Mouse (Mus musculus) thymus, postnatal 14 days (tissue): ENCODE measurements around the gene Higd2a.

Experiments used
- DNase-seq: peaks from one replicate; pipeline ENCODE4 v3.0.0; 2021

The Higd2a gene

GRCm38 (mm10) chr13:54589996-54590951 lies at the start of gene Higd2a, which contains the start of gene Nop16:
Gene Higd2a (plus strand): TSS chr13:54590207.
Gene Nop16 (minus strand): TSS chr13:54590090.
- peak; percentile 96 for DNase-seq

GRCm38 (mm10) chr13:54548036-54548435 lies 42.0 kb upstream of the Higd2a start:
- DNase-seq: no peak

GRCm38 (mm10) chr13:54556176-54556575 lies 33.8 kb upstream of the Higd2a start:
- DNase-seq: no peak

DNA sequence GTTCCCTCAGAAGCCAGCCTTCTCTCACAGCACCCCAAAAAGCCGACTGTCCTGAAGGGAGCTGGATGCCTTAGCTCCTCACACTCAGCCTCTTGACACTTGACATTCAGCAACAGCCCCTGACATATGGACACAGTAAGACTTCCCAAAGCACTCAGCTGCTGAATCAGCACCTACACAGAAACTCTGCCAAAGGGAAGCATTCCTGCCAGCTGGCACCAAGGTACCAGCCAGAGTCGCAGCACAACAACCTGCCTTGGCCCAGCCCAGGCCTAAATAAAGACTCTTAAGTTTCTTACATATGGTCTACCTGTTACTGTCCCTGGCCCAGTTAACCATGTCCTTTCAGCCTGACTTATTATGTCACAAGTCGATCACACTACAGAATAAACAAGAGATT lies 33.2 kb upstream of the Higd2a start:
- DNase-seq: no peak

GRCm38 (mm10) chr13:54557652-54558051 lies 32.4 kb upstream of the Higd2a start:
- DNase-seq: no peak

DNA sequence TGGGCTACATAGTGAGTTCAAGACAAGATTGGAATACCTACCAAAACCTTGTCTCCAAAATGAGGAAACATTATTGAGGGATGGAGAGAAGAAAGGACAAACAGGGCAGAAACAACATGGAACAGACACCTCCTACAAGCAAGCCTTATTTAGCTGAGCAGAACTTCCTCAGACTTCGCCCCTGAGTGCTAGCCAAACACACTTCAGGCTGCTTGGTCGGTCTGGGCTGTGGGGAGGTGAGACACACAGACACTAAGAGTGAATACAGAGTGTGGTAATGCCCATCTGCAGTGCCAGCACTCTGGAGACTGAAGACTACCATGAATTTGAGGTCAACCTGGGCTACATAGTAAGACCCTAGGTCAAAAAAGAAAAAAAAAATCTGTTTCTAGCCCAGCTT lies 30.4 kb upstream of the Higd2a start:
- DNase-seq: no peak

DNA sequence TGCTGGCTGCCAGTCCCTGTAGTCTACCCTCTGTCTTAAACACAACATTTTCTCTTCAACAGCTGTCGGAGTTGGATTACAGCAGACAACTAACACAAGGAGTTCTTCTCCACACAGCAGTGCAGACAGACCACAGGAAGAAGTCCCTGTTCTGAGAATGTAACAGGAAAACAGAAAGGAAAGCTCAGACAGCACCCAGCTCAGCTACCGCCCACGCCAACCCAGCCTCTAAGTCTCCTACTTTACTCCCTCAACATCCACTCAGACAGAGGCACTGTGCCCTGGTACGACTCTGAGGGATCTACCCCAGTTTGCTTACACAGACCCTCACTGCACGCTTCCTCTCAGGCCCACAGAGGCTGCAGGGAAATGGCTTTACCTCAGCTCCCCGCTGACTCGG lies 29.4 kb upstream of the Higd2a start:
- no peak for DNase-seq

DNA sequence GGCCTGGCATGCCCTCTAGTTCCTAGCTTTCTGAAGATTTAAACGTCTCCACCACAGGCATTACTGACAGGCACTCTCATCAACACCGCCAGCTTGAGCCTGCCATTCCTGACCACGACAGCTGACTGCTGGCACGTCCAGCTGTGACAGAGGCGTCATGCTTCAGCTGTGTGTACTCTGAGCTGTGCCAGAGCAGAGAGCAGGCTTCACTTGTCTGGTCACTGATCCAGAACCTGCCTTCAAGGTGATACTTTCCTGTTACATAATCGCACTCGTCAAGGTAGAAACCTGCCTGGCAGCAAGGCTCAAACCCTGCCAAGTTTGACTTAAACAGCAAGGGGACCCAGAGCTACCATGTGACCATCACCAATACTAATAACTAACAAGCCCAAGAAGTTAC lies 27.4 kb upstream of the Higd2a start:
- no peak for DNase-seq

GRCm38 (mm10) chr13:54564232-54565200 lies 25.5 kb upstream of the Higd2a start:
- DNase-seq: peak; percentile 14

DNA sequence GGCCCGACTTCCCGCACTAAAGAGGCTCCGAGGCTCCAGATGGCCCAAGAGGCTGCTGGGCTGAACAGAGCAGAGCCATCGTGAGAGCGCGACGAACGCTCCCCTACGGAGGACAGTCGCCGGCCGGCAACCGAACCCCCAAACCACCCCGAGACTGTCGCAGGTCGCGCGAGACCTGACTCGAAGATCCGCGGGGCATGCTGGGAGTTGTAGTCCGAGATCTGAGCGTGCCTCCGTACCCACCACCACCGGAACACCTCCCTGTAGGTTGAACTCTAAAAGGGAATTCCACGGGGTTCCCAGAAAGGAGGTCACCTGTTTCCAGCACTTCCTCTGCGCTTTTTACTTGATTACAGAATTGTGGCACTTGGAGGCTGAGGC lies 24.8 kb upstream of the Higd2a start, which contains the start of gene 4833439L19Rik:
TSS of gene 4833439L19Rik (minus strand) at position 235 of the 381 bp plus-strand sequence.
- peak; percentile 98 for DNase-seq

DNA sequence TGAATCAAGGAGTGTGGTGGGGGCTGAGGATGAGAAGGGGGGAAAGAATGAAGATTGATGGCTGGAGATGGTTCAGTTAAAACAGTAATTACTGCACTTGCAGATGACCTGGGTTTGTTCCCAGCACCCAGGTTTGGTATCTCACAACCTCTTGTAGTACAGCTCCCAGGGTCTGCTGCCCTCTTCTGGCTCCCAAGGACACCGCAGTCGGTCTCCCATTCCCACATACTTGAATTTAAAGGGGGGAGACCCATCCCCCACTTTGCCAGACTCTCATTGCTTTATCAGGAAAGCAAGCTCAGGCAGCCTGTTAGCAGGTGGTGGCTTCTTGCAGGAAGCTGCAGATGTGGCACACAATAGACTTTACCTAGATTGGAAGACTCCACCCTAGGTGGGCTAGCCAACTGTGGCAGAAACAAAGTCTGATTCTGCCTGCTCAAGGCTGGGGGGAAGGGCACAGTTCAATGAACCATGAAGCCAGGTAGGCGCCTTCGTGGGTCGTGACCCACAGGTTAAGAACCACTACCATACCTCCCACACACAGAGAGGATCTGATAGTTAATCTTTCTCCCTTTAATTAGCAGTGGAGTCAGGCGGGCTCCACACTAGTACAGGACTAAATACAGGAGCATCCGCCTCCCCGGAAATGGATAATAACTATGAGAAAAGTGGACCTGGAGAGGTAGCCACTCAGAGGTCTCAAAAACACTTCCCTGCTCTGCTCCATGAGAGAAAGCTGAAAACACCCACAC lies 24.2 kb upstream of the Higd2a start:
- DNase-seq: peak; percentile 70

GRCm38 (mm10) chr13:54568380-54568779 lies 21.6 kb upstream of the Higd2a start:
- DNase-seq: no peak

DNA sequence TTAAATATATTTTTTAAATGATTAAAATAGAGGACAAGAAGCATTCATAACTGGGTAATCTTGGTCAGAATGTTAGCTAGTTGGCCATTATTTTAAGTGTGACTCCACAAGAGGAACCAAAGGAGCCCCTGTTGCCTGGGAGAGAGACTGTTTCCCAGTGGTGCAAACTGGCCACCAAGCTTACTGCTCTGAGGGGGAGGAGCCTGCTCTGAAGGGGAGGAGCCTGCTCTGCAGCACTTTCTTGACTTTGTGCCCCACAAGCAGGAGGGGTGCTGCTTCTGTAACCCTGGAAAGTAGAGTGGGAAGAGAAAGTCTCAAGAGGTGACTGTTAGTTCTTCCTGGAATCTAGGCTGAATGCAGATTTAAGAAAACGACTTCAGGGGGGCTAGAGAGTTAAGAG lies 20.7 kb upstream of the Higd2a start:
- DNase-seq: no peak

DNA sequence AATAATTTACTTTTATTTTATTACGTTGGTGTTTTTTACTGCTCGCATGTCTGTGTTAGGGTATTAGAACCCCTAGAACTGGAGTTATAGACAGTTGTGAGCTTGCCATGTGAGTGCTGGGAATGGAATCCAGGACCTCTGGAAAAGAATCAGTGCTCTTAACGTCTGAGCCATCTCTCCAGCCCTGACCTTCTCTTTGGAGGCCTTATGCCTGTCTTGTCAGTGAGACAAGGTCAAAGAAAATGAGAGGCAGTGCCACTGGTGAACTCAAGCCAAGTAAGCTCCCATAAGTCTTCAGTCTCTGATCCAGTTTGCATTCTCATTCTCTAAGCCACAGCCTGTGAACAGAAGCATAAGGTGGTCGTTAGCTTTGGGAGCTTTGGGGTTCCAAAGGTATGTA lies 19.3 kb upstream of the Higd2a start:
- DNase-seq: no peak

GRCm38 (mm10) chr13:54571637-54572036 lies 18.4 kb upstream of the Higd2a start:
- no peak for DNase-seq

DNA sequence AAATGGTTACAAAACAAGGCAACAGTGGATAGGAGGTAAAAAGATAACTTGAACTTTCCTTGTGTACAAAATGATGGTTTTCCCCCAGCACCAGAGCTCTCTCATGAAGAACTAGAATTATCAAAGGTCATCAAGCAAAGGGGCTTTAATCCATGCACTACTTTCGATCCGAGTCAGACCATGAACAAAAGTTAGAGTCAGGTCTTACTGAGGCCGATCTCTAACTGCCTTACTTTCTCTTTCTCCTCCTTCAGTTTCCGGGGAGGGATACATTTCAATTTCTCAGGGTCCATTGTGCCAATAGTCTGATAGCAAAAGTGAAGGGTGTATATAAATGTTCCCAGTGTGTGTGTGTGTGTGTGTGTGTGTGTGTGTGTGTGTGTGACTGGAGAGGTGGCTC lies 17.4 kb upstream of the Higd2a start:
- DNase-seq: no peak

- DNase-seq: peak; percentile 69
Measured at GRCm38 (mm10) chr13:54574854-54575481, 15.0 kb upstream of the Higd2a start, which contains the start of gene Arl10. Gene Arl10 (plus strand): TSS chr13:54575015.

DNA sequence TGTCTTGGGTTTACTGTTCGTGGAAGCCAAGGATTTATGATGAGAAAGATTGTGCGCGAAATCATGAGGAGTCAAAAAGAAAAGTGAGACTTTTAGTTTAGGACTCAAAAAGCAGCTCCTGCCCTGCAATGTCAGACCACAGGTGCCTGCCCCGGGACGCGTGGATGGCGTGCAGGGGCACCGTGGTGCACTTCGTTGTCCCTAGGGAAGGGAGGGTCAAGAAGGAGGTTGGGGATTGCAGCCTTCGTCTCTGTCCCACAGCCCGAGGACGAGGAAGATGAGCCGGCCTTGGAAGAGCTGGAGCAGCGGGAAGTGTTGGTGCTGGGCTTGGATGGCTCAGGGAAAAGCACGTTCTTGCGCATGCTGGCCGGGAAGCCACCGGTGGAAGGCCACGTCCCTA lies 14.5 kb upstream of the Higd2a start:
- peak; percentile 26 for DNase-seq

DNA sequence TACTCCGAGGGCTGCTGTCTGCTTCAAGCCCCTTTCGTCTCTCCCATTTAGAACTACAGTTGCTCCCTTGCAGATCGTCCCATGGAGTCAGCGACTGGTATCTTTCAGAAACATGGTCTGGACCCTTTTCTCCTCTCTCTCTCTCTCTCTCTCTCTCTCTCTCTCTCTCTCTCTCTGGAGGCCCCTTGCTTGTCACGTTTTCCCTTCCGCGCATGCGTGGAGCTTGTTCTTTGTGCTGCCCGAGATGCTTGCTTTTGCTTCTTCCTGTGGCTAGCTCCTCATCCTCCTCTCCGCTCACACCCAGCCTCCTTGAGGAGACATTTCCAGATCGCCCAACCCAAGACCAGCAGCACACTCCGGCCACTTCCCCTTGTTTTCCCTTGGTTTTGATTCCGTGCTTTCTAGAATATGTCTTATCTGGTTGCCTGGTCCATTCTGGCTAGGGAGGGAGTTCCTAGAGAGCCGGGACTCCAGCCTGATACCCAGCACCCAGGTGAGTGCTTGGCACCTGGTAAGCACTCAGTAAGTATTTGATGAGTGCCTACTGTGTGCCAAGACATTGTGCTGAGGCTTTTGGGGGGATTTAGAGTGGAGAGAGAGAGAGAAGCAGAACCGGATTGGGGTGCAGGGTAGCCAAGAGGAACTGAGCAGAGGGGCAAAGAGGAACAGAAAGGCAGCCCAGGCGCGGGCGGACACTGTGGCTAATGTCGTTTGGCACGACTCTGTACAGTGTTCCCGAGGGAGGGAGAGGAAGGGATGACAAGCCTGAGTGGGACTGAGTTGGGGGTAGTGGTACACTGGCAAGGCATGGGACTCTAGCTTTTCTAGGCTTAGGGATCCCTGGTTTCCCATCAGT lies 12.1 kb upstream of the Higd2a start:
- no peak for DNase-seq

- DNase-seq: no peak
Measured at GRCm38 (mm10) chr13:54581385-54581784, 8.6 kb upstream of the Higd2a start.

- no peak for DNase-seq
Measured at GRCm38 (mm10) chr13:54582126-54582525, 7.9 kb upstream of the Higd2a start.
